Mouse (Mus musculus): Measurements from ENCODE around the gene Gabpb1.

GRCm38 (mm10) chr2:126682333-126682732, 6.2 kb upstream of the Gabpb1 start:
- TF ChIP-seq CTCF (IDR thresholded peaks at IDR 0.05; ENCODE audit: control insufficient read depth, insufficient read depth, insufficient replicate concordance, low read depth, low read length), result no peak
- TF ChIP-seq POLR2A (IDR thresholded peaks at IDR 0.05; ENCODE audit: control insufficient read depth, low read depth, low read length), result no peak

Measured in testis, adult 2 months (tissue).